Mouse (Mus musculus): Measurements from ENCODE around the gene Trhde.

Trhde gene

GRCm38 (mm10) chr10:114735111-114735510 is 67.0 kb downstream of the Trhde start:
- no peak for DNase-seq

GRCm38 (mm10) chr10:114725591-114725990 is 76.5 kb downstream of the Trhde start:
- no peak for DNase-seq

- no peak for DNase-seq
Measured at GRCm38 (mm10) chr10:114701791-114702190, 100.3 kb downstream of the Trhde start.

- DNase-seq, result no peak
Measured at GRCm38 (mm10) chr10:114671791-114672415, 130.2 kb downstream of the Trhde start.

- peak; percentile 20 for DNase-seq
Measured at GRCm38 (mm10) chr10:114593046-114593445, 209.1 kb downstream of the Trhde start.

- DNase-seq, result peak; percentile 47
Measured at GRCm38 (mm10) chr10:114578926-114579325, 223.2 kb downstream of the Trhde start.

- peak; percentile 34 for DNase-seq
Measured at GRCm38 (mm10) chr10:114567891-114568290, 234.2 kb downstream of the Trhde start.

- no peak for DNase-seq
Measured at GRCm38 (mm10) chr10:114509186-114509585, 292.9 kb downstream of the Trhde start.

GRCm38 (mm10) chr10:114488806-114489205 is 313.3 kb downstream of the Trhde start:
- DNase-seq, result no peak

- peak; percentile 19 for DNase-seq
Measured at GRCm38 (mm10) chr10:114455591-114455990, 346.5 kb downstream of the Trhde start.

GRCm38 (mm10) chr10:114448116-114448515 is 354.0 kb downstream of the Trhde start:
- no peak for DNase-seq

GRCm38 (mm10) chr10:114418956-114419530 is 383.1 kb downstream of the Trhde start:
- no peak for DNase-seq

GRCm38 (mm10) chr10:114415717-114416116 is 386.4 kb downstream of the Trhde start:
- DNase-seq, result no peak

- DNase-seq, result no peak
Measured at GRCm38 (mm10) chr10:114405260-114405659, 396.8 kb downstream of the Trhde start.

- DNase-seq, result no peak
Measured at GRCm38 (mm10) chr10:114403795-114404194, 398.3 kb downstream of the Trhde start.

GRCm38 (mm10) chr10:114370804-114371203 is 431.3 kb downstream of the Trhde start:
- no peak for DNase-seq

- no peak for DNase-seq
Measured at GRCm38 (mm10) chr10:114363442-114363841, 438.7 kb downstream of the Trhde start.

GRCm38 (mm10) chr10:114362631-114363030 is 439.5 kb downstream of the Trhde start:
- DNase-seq, result no peak
